Mouse (Mus musculus): ENCODE data around the gene Cbr1. TPM values are rescaled to one million over a fixed set of nuclear protein-coding genes. Genes with fewer than 3 reads are reported as not detected.

The Cbr1 gene
- total and polyA plus RNA-seq, 3 experiments = 1.1 to 8.9 (median 1.7) TPM

- Histone ChIP-seq H3K79me2 (replicated peaks; ENCODE audit: control insufficient read depth, extremely low read depth, insufficient read depth, poor library complexity, severe bottlenecking) (no peaks in the 10 kb centered on the region), H3K36me3 (replicated peaks in 1 of 2; ENCODE audit: control insufficient read depth in 1 of 2, insufficient read depth in 1 of 2, low read length in 1 of 2) (peaks cover 0 to 3% of the 10 kb centered on the region in 2 experiments), H3K27ac (ENCODE audit: insufficient read depth, low read depth) (peak overlapping the region; percentile 63), H3K4me2 (ENCODE audit: insufficient read depth, low read depth, poor library complexity, severe bottlenecking) (0 out of 2 replicates have a peak overlapping the region, but pooled peaks have one; percentile 64), H3K4me3 (replicated peaks in 1 of 3; ENCODE audit: low read depth in 2 of 3, low read length in 2 of 3, poor library complexity in 1 of 3) (no peak overlapping the region), H3K4me1 (ENCODE audit: control insufficient read depth in 1 of 2, insufficient read depth in 2 of 2) (peaks cover 16 to 20% of the 10 kb centered on the region in 2 experiments), H3K9me3 (replicated peaks; ENCODE audit: low read length) (no peaks in the 10 kb centered on the region), H3K9ac (ENCODE audit: insufficient read depth, low read depth) (peak overlapping the region; percentile 12; the same call in 1 of the 2 replicates), H3K27me3 (replicated peaks) (no peaks in the 10 kb centered on the region)
- in situ Hi-C loops (cut with MboI; ENCODE audit: low pct_ligation_motif_present, low pct_unique_long_range_greater_than_20kb, low sequenced_read_pairs) (no loop called here), dilution Hi-C loops (cut with MboI; ENCODE audit: extremely low pct_ligation_motif_present, extremely low pct_unique_long_range_greater_than_20kb, low sequenced_read_pairs) (no loop called here)
- TF ChIP-seq GABPA (IDR thresholded peaks at IDR 0.05; ENCODE audit: insufficient replicate concordance, low read depth, low read length) (no peak), RCOR1 (conservative IDR thresholded peaks at IDR 0.05; ENCODE audit: low read depth, low read length) (no peak), MYC (IDR thresholded peaks at IDR 0.05; ENCODE audit: low read depth, low read length) (peak; percentile 73), IRF4 (IDR thresholded peaks at IDR 0.05; ENCODE audit: low read depth, low read length) (0 out of 2 replicates have a peak, but pooled peaks have one; percentile 34), UBTF (IDR thresholded peaks at IDR 0.05; ENCODE audit: low read depth, low read length) (no peak), PAX5 (IDR thresholded peaks at IDR 0.05; ENCODE audit: low read length) (no peak), JUND (conservative IDR thresholded peaks at IDR 0.05; ENCODE audit: low read depth, low read length) (no peak), TCF12 (IDR thresholded peaks at IDR 0.05; ENCODE audit: low read depth, low read length) (peak; percentile 54; the same call in 1 of the 2 replicates), BHLHE40 (IDR thresholded peaks at IDR 0.05; ENCODE audit: low read depth, low read length) (peak; percentile 95), MAX (IDR thresholded peaks at IDR 0.05; ENCODE audit: low read length) (peak; percentile 87), POLR2AphosphoS2 (IDR thresholded peaks at IDR 0.05; ENCODE audit: low read depth, low read length) (no peak), KAT2A (IDR thresholded peaks at IDR 0.05; ENCODE audit: insufficient replicate concordance, low read length) (no peak), POLR2A (IDR thresholded peaks at IDR 0.05; ENCODE audit: low read depth, low read length) (peak; percentile 50), MEF2A (IDR thresholded peaks at IDR 0.05; ENCODE audit: borderline replicate concordance, low read depth, low read length) (peak; percentile 49; the same call in 1 of the 2 replicates), MXI1 (IDR thresholded peaks at IDR 0.05; ENCODE audit: low read depth, low read length) (peak; percentile 65), CHD2 (IDR thresholded peaks at IDR 0.05; ENCODE audit: low read length) (peak; percentile 31; the same call in 1 of the 2 replicates), EP300 (IDR thresholded peaks at IDR 0.05; ENCODE audit: low read length) (no peak; the same call in 1 of the 2 replicates), MAFK (IDR thresholded peaks at IDR 0.05; ENCODE audit: insufficient replicate concordance, low read length) (no peak), CTCF (conservative IDR thresholded peaks at IDR 0.05 in 1 of 2, IDR thresholded peaks at IDR 0.05 in 1 of 2; ENCODE audit: low read depth in 2 of 2, low read length in 2 of 2) (no peak), ELF1 (IDR thresholded peaks at IDR 0.05; ENCODE audit: low read depth, low read length) (peak; percentile 48; the same call in 1 of the 2 replicates), NELFE (IDR thresholded peaks at IDR 0.05; ENCODE audit: low read depth, low read length) (no peak), USF1 (IDR thresholded peaks at IDR 0.05; ENCODE audit: low read depth, low read length) (no peak), SMC3 (IDR thresholded peaks at IDR 0.05; ENCODE audit: low read depth, low read length) (no peak), CHD1 (IDR thresholded peaks at IDR 0.05; ENCODE audit: low read depth, low read length) (peak; percentile 98), RAD21 (IDR thresholded peaks at IDR 0.05; ENCODE audit: low read depth, low read length) (no peak), MAZ (IDR thresholded peaks at IDR 0.05; ENCODE audit: low read depth, low read length) (no peak), ETS1 (conservative IDR thresholded peaks at IDR 0.05; ENCODE audit: low read depth, low read length) (no peak), HCFC1 (IDR thresholded peaks at IDR 0.05; ENCODE audit: low read depth, low read length) (no peak), TBP (conservative IDR thresholded peaks at IDR 0.05; ENCODE audit: low read depth, low read length) (0 out of 2 replicates have a peak, but pooled peaks have one; percentile 14)
- peak; percentile 57 for DNase-seq (ENCODE audit: extremely low read depth)
Observed at GRCm38 (mm10) chr16:93574521-93575191, 31.0 kb upstream of the Cbr1 start.
